Mouse (Mus musculus): ENCODE measurements around the gene Id3. TPM values are rescaled to one million over a fixed set of nuclear protein-coding genes. Genes with fewer than 3 reads are reported as not detected.

Gene Id3
- total and polyA plus RNA-seq, 3 experiments, result 18.3 to 116 (median 85.5) TPM

DNA sequence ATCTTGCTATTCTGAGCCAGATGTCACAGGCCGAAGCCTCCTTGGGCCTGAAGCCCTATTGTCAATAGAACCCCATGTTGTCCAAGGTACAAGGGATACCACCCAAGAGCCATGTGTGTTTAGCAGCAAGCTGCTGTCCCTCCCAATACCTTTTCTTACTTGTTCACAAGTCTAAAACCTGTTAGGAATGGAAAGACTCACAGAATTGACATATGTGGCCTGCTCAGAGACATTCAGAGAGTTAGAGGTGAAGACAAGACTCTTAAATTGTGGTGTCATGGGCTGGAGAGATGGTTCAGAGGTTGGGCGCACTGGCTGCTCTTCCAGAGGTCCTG is 5.7 kb downstream of the Id3 start:
- Histone ChIP-seq H3K79me2 (replicated peaks; ENCODE audit: control insufficient read depth, extremely low read depth, insufficient read depth, poor library complexity, severe bottlenecking) (peaks cover 2% of the 10 kb centered on the region; the same call in 1 of the 2 replicates), H3K9ac (ENCODE audit: insufficient read depth, low read depth) (no peak overlapping the region), H3K4me1 (ENCODE audit: control insufficient read depth in 1 of 2, insufficient read depth in 2 of 2) (peaks cover 6 to 40% of the 10 kb centered on the region in 2 experiments), H3K4me2 (ENCODE audit: insufficient read depth, low read depth, poor library complexity, severe bottlenecking) (no peak overlapping the region), H3K27me3 (replicated peaks) (peaks cover 50% of the 10 kb centered on the region), H3K36me3 (replicated peaks in 1 of 2; ENCODE audit: control insufficient read depth in 1 of 2, insufficient read depth in 1 of 2, low read length in 1 of 2) (no peaks in the 10 kb centered on the region), H3K27ac (ENCODE audit: insufficient read depth, low read depth) (no peak overlapping the region), H3K4me3 (replicated peaks in 1 of 3; ENCODE audit: low read depth in 2 of 3, low read length in 2 of 3, poor library complexity in 1 of 3) (no peak overlapping the region), H3K9me3 (replicated peaks; ENCODE audit: low read length) (peaks cover 6% of the 10 kb centered on the region)
- no peak for DNase-seq (ENCODE audit: extremely low read depth)
- no peak for TF ChIP-seq UBTF (IDR thresholded peaks at IDR 0.05; ENCODE audit: low read depth, low read length)
- TF ChIP-seq IRF4 (IDR thresholded peaks at IDR 0.05; ENCODE audit: low read depth, low read length), result no peak
- TF ChIP-seq PAX5 (IDR thresholded peaks at IDR 0.05; ENCODE audit: low read length), result no peak
- TF ChIP-seq RCOR1 (conservative IDR thresholded peaks at IDR 0.05; ENCODE audit: low read depth, low read length), result no peak
- no peak for TF ChIP-seq USF2 (conservative IDR thresholded peaks at IDR 0.05; ENCODE audit: low read depth, low read length)
- no peak for TF ChIP-seq MYC (IDR thresholded peaks at IDR 0.05; ENCODE audit: low read depth, low read length)
- dilution Hi-C loops (cut with MboI; ENCODE audit: extremely low pct_ligation_motif_present, extremely low pct_unique_long_range_greater_than_20kb, low sequenced_read_pairs), result no loop called here
- in situ Hi-C loops (cut with MboI; ENCODE audit: low pct_ligation_motif_present, low pct_unique_long_range_greater_than_20kb, low sequenced_read_pairs), result no loop called here

DNA sequence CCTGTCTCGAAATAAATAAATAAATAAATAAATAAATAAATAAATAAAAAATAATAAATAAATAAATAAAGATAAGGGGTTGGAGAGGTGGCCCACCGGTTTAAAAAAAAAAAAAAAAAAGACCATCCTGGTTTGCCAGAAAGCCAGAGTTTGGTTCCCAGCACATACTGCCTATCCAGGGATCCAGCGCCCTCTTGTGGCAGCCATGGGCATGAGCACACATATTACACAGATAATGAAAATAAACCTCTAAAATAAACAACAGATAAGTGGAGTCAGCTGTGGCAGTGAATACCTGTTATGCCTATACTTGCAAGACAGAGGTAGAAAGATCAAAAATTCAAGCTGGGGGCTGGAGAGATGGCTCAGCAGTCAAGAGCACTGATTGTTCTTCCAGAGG is 6.4 kb downstream of the Id3 start:
- in situ Hi-C loops (cut with MboI; ENCODE audit: low pct_ligation_motif_present, low pct_unique_long_range_greater_than_20kb, low sequenced_read_pairs), result no loop called here
- DNase-seq (ENCODE audit: extremely low read depth), result peak; percentile 70
- dilution Hi-C loops (cut with MboI; ENCODE audit: extremely low pct_ligation_motif_present, extremely low pct_unique_long_range_greater_than_20kb, low sequenced_read_pairs), result no loop called here
- no peak overlapping the region for H3K4me2 ChIP-seq (ENCODE audit: insufficient read depth, low read depth, poor library complexity, severe bottlenecking)
- H3K27me3 ChIP-seq (replicated peaks), result peaks cover 49% of the 10 kb centered on the region
- no peak overlapping the region for H3K4me3 ChIP-seq (replicated peaks in 1 of 3; ENCODE audit: low read depth in 2 of 3, low read length in 2 of 3, poor library complexity in 1 of 3)
- no peaks in the 10 kb centered on the region for H3K36me3 ChIP-seq (replicated peaks in 1 of 2; ENCODE audit: control insufficient read depth in 1 of 2, insufficient read depth in 1 of 2, low read length in 1 of 2)
- TF ChIP-seq ZC3H11A (IDR thresholded peaks at IDR 0.05; ENCODE audit: low read depth, low read length) (peak; percentile 66; the same call in 1 of the 2 replicates), CTCF (conservative IDR thresholded peaks at IDR 0.05 in 1 of 2, IDR thresholded peaks at IDR 0.05 in 1 of 2; ENCODE audit: low read depth in 2 of 2, low read length in 2 of 2) (peak; percentile 40 to 74), ETS1 (conservative IDR thresholded peaks at IDR 0.05; ENCODE audit: low read depth, low read length) (no peak), SMC3 (IDR thresholded peaks at IDR 0.05; ENCODE audit: low read depth, low read length) (peak; percentile 88), RAD21 (IDR thresholded peaks at IDR 0.05; ENCODE audit: low read depth, low read length) (peak; percentile 66)
- peaks cover 6% of the 10 kb centered on the region for H3K9me3 ChIP-seq (replicated peaks; ENCODE audit: low read length)
- H3K79me2 ChIP-seq (replicated peaks; ENCODE audit: control insufficient read depth, extremely low read depth, insufficient read depth, poor library complexity, severe bottlenecking), result no peaks in the 10 kb centered on the region; the same call in 1 of the 2 replicates
- H3K9ac ChIP-seq (ENCODE audit: insufficient read depth, low read depth), result no peak overlapping the region
- H3K27ac ChIP-seq (ENCODE audit: insufficient read depth, low read depth), result no peak overlapping the region
- peaks cover 6 to 36% of the 10 kb centered on the region in 2 experiments for H3K4me1 ChIP-seq (ENCODE audit: control insufficient read depth in 1 of 2, insufficient read depth in 2 of 2)

DNA sequence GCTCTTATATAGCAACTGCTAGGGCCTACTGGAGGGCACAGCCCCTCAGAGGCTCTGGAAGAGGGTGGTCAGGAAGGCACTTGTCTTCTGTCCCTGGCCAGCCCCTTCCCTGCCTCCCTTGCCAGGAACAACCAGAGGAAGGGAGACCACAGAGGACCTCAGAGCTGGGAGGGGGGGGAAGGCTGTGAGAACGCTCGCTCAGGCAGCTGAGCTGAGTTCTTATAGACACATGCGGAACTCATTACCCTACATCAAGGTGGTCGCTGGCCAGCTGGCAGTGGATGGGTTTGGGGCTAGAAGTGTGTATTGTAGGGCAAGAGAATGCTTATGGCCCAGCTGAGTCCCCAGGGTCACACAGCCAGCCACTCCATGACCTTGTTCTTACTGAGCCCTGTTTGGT is 7.3 kb downstream of the Id3 start:
- no peak overlapping the region for H3K4me2 ChIP-seq (ENCODE audit: insufficient read depth, low read depth, poor library complexity, severe bottlenecking)
- TF ChIP-seq ETS1 (conservative IDR thresholded peaks at IDR 0.05; ENCODE audit: low read depth, low read length) (no peak), USF1 (IDR thresholded peaks at IDR 0.05; ENCODE audit: low read depth, low read length) (no peak), HCFC1 (IDR thresholded peaks at IDR 0.05; ENCODE audit: low read depth, low read length) (no peak), NRF1 (IDR thresholded peaks at IDR 0.05; ENCODE audit: low read depth, low read length) (no peak), PAX5 (IDR thresholded peaks at IDR 0.05; ENCODE audit: low read length) (no peak), ZC3H11A (IDR thresholded peaks at IDR 0.05; ENCODE audit: low read depth, low read length) (no peak), NELFE (IDR thresholded peaks at IDR 0.05; ENCODE audit: low read depth, low read length) (no peak), RCOR1 (conservative IDR thresholded peaks at IDR 0.05; ENCODE audit: low read depth, low read length) (no peak), MXI1 (IDR thresholded peaks at IDR 0.05; ENCODE audit: low read depth, low read length) (no peak), SMC3 (IDR thresholded peaks at IDR 0.05; ENCODE audit: low read depth, low read length) (no peak), POLR2A (IDR thresholded peaks at IDR 0.05; ENCODE audit: low read depth, low read length) (no peak), RAD21 (IDR thresholded peaks at IDR 0.05; ENCODE audit: low read depth, low read length) (no peak), BHLHE40 (IDR thresholded peaks at IDR 0.05; ENCODE audit: low read depth, low read length) (no peak), ZKSCAN1 (IDR thresholded peaks at IDR 0.05; ENCODE audit: borderline replicate concordance, low read depth, low read length) (no peak), MAX (IDR thresholded peaks at IDR 0.05; ENCODE audit: low read length) (no peak), CTCF (conservative IDR thresholded peaks at IDR 0.05 in 1 of 2, IDR thresholded peaks at IDR 0.05 in 1 of 2; ENCODE audit: low read depth in 2 of 2, low read length in 2 of 2) (no peak), IRF4 (IDR thresholded peaks at IDR 0.05; ENCODE audit: low read depth, low read length) (no peak), MAZ (IDR thresholded peaks at IDR 0.05; ENCODE audit: low read depth, low read length) (no peak), MYC (IDR thresholded peaks at IDR 0.05; ENCODE audit: low read depth, low read length) (no peak), ZNF384 (IDR thresholded peaks at IDR 0.05; ENCODE audit: low read depth, low read length) (no peak)
- no peaks in the 10 kb centered on the region for H3K79me2 ChIP-seq (replicated peaks; ENCODE audit: control insufficient read depth, extremely low read depth, insufficient read depth, poor library complexity, severe bottlenecking)
- no peak overlapping the region for H3K4me3 ChIP-seq (replicated peaks in 1 of 3; ENCODE audit: low read depth in 2 of 3, low read length in 2 of 3, poor library complexity in 1 of 3)
- in situ Hi-C loops (cut with MboI; ENCODE audit: low pct_ligation_motif_present, low pct_unique_long_range_greater_than_20kb, low sequenced_read_pairs), result no loop called here
- no peak overlapping the region for H3K27ac ChIP-seq (ENCODE audit: insufficient read depth, low read depth)
- no peak overlapping the region for H3K9ac ChIP-seq (ENCODE audit: insufficient read depth, low read depth)
- dilution Hi-C loops (cut with MboI; ENCODE audit: extremely low pct_ligation_motif_present, extremely low pct_unique_long_range_greater_than_20kb, low sequenced_read_pairs), result no loop called here
- no peak for DNase-seq (ENCODE audit: extremely low read depth)
- H3K4me1 ChIP-seq (ENCODE audit: control insufficient read depth in 1 of 2, insufficient read depth in 2 of 2), result peaks cover 6 to 29% of the 10 kb centered on the region in 2 experiments
- no peaks in the 10 kb centered on the region for H3K36me3 ChIP-seq (replicated peaks in 1 of 2; ENCODE audit: control insufficient read depth in 1 of 2, insufficient read depth in 1 of 2, low read length in 1 of 2)
- peaks cover 45% of the 10 kb centered on the region for H3K27me3 ChIP-seq (replicated peaks)
- H3K9me3 ChIP-seq (replicated peaks; ENCODE audit: low read length), result peaks cover 6% of the 10 kb centered on the region

All from CH12.LX (cell line).